Mouse (Mus musculus) testis, adult 2 months (tissue): ENCODE data around the gene Cdc14b.

Experiments
- CTCF ChIP-seq: fragments of 200-500 bp; IDR thresholded peaks from 2 replicates; pipeline ENCODE4 v1.5.1; 2012; ENCODE audit warnings: low read depth, mild to moderate bottlenecking, inconsistent platforms, low read length, moderate library complexity; ENCODE audit not compliant: control insufficient read depth, insufficient read depth, insufficient replicate concordance
- POLR2A ChIP-seq: fragments of 200-500 bp; IDR thresholded peaks from 2 replicates; pipeline ENCODE4 v1.6.1; 2012; ENCODE audit warnings: low read depth, mild to moderate bottlenecking, inconsistent platforms, low read length, moderate library complexity; ENCODE audit not compliant: control insufficient read depth

- TF ChIP-seq CTCF = no peak
- TF ChIP-seq POLR2A = no peak
These were observed 17.9 kb downstream of the Cdc14b start for GRCm38 (mm10) chr13:64257010-64257813.
